Mouse (Mus musculus) midbrain, embryonic 14.5 days (tissue): ENCODE data around the gene Pgam2. TPM values are rescaled to one million over a fixed set of nuclear protein-coding genes. Genes with fewer than 3 reads are reported as not detected.

Experiments used
- ATAC-seq: fragments of 200-750 bp; cut with Nextera tagmentation; 2 replicates; pipeline ENCODE4 v1.8.0; 2017; ENCODE audit warnings: moderate number of reproducible peaks, moderate library complexity; ENCODE audit not compliant: low FRiP score, low TSS enrichment
- DNase-seq: peaks from one replicate; pipeline ENCODE4 v3.0.0-alpha.2; 2015
- H3K27ac ChIP-seq: fragments of 300-500 bp; sonication (generic); replicated peaks from 2 replicates; pipeline ENCODE4 v1.5.1; 2014; ENCODE audit warnings: mild to moderate bottlenecking, low read depth, low read length, moderate library complexity
- H3K27me3 ChIP-seq: fragments of 300-500 bp; sonication (generic); 2 replicates; pipeline ENCODE4 v1.6.1; 2014; ENCODE audit warnings: low read length, control low read depth, mixed read lengths; ENCODE audit not compliant: control insufficient read depth, insufficient read depth
- H3K36me3 ChIP-seq: fragments of 300-500 bp; sonication (generic); 2 replicates; pipeline ENCODE4 v1.6.1; 2014; ENCODE audit warnings: low read length, control low read depth; ENCODE audit not compliant: control insufficient read depth, insufficient read depth
- H3K4me1 ChIP-seq: fragments of 300-500 bp; sonication (generic); 2 replicates; pipeline ENCODE4 v1.6.1; 2014; ENCODE audit warnings: mild to moderate bottlenecking, antibody characterized with exemption, low read length, control low read depth; ENCODE audit not compliant: control insufficient read depth, insufficient read depth
- H3K4me2 ChIP-seq: fragments of 300-500 bp; sonication (generic); 2 replicates; pipeline ENCODE4 v1.6.1; 2014; ENCODE audit warnings: mild to moderate bottlenecking, low read length, moderate library complexity
- H3K4me3 ChIP-seq: fragments of 300-500 bp; sonication (generic); replicated peaks from 2 replicates; pipeline ENCODE4 v1.5.1; 2014; ENCODE audit warnings: low read depth, low read length
- H3K9ac ChIP-seq: fragments of 300-500 bp; sonication (generic); replicated peaks from 2 replicates; pipeline ENCODE4 v1.6.1; 2014; ENCODE audit warnings: mild to moderate bottlenecking, low read length, moderate library complexity
- H3K9me3 ChIP-seq: fragments of 300-500 bp; sonication (generic); 2 replicates; pipeline ENCODE4 v1.6.1; 2016; ENCODE audit warnings: low read length, control low read depth, mixed read lengths; ENCODE audit not compliant: control insufficient read depth
- WGBS: fragments of 180-500 bp; shearing (Covaris S2); extraction: QIAGEN DNeasy Blood & Tissue Kit; methylation state at CpG from one replicate; pipeline ENCODE4 v1.1.7; 2014; 5-methylcytosine and 5-hydroxymethylcytosine counted together
- polyA plus RNA-seq: library from polyadenylated mRNA; unstranded; fragments of >200 nt; fragmentation: Nextera tagmentation; extraction: Ambion mirVana; gene quantifications from 2 replicates; pipeline ENCODE4 v1.2.1, GENCODE M21; 2014

Pgam2 gene
- polyA plus RNA-seq, 1 experiment from 2014 or later, result 2.1 TPM

DNA sequence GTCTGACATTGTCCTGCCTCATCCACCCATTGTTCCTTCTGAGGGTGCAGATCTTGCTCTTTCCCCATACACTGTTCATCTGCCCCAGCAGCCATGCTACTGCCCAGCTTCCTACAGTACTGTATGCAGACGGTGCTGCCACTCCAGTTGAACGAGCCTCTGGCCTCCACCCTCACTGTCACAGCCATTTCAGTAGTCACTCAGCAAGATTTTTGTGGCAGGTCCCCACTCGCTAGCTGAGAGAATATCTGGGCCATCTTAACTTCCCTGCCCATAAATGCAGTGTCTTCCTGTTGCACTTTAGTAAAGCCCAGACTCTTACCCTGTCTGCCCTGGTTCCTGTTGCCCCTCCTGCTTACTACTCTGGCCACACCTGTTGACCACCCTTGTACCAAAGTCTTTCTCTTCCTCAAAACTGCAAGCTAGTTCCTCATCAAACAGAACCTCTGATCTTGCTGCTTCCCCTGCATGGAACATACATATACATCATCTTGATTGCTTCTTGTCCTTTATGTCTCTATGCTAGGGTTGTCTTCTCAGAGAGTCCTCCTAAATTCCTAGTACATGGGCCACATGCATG is 13.7 kb downstream of the Pgam2 start:
- no peaks in the 10 kb centered on the region for H3K9me3 ChIP-seq
- H3K27ac ChIP-seq, result no peak overlapping the region
- H3K9ac ChIP-seq, result no peak overlapping the region
- WGBS, result 89% methylated on average over 3 of the region's 3 CpGs
- peak overlapping the region; percentile 87 for H3K4me3 ChIP-seq
- peak overlapping the region; percentile 69 for H3K4me2 ChIP-seq
- H3K27me3 ChIP-seq, result no peaks in the 10 kb centered on the region
- H3K4me1 ChIP-seq, result peaks cover 19% of the 10 kb centered on the region
- no peak for ATAC-seq
- no peak for DNase-seq
- peaks cover 35% of the 10 kb centered on the region for H3K36me3 ChIP-seq

- peaks cover 19% of the 10 kb centered on the region for H3K4me1 ChIP-seq
- peak overlapping the region; percentile 87 for H3K4me3 ChIP-seq
- DNase-seq (no peak), ATAC-seq (no peak; the same call in 1 of the 2 replicates)
- peak overlapping the region; percentile 90 for H3K9ac ChIP-seq
- no peaks in the 10 kb centered on the region for H3K27me3 ChIP-seq
- no peaks in the 10 kb centered on the region for H3K9me3 ChIP-seq
- WGBS, result 77% methylated on average over 6 of the region's 6 CpGs
- peaks cover 29% of the 10 kb centered on the region for H3K36me3 ChIP-seq
- peak overlapping the region; percentile 93 for H3K27ac ChIP-seq
- peak overlapping the region; percentile 69 for H3K4me2 ChIP-seq
These were observed 14.3 kb downstream of the Pgam2 start for GRCm38 (mm10) chr11:5789071-5789753.

- Histone ChIP-seq H3K4me3 (peak within 1 kb of the TSS; percentile 87), H3K36me3 (peaks cover 20% of the 10 kb centered on the region), H3K27ac (peak within 1 kb of the TSS; percentile 93), H3K9me3 (no peaks in the 10 kb centered on the region), H3K9ac (peak within 1 kb of the TSS; percentile 90), H3K27me3 (no peaks in the 10 kb centered on the region), H3K4me2 (peak within 1 kb of the TSS; percentile 69), H3K4me1 (peaks cover 19% of the 10 kb centered on the region)
- WGBS, result under 1% methylated on average over 68 of the region's 74 CpGs
- peak; percentile 98 for DNase-seq
- peak; percentile 96 for ATAC-seq
These were observed 15.2 kb downstream of the Pgam2 start, which contains the start of gene Dbnl for GRCm38 (mm10) chr11:5788056-5789014. TSS of gene Dbnl (plus strand) at chr11:5788488.

- 40% methylated on average over 8 of the region's 8 CpGs for WGBS
- no peak for DNase-seq
- H3K4me2 ChIP-seq, result peak overlapping the region; percentile 69
- no peaks in the 10 kb centered on the region for H3K9me3 ChIP-seq
- H3K27ac ChIP-seq, result peak overlapping the region; percentile 93
- H3K4me3 ChIP-seq, result peak overlapping the region; percentile 87
- H3K36me3 ChIP-seq, result peaks cover 18% of the 10 kb centered on the region
- no peak for ATAC-seq
- H3K4me1 ChIP-seq, result peaks cover 19% of the 10 kb centered on the region
- H3K9ac ChIP-seq, result peak overlapping the region; percentile 90
- H3K27me3 ChIP-seq, result no peaks in the 10 kb centered on the region
These were observed 15.9 kb downstream of the Pgam2 start for GRCm38 (mm10) chr11:5787671-5788055.

- Histone ChIP-seq H3K4me2 (no peak overlapping the region), H3K4me1 (peaks cover 19% of the 10 kb centered on the region), H3K36me3 (peaks cover 3% of the 10 kb centered on the region; the same call in 1 of the 2 replicates), H3K27ac (no peak overlapping the region), H3K4me3 (no peak overlapping the region), H3K9me3 (no peaks in the 10 kb centered on the region), H3K9ac (no peak overlapping the region), H3K27me3 (no peaks in the 10 kb centered on the region)
- DNase-seq (no peak), ATAC-seq (no peak)
These were observed 17.8 kb downstream of the Pgam2 start for GRCm38 (mm10) chr11:5785732-5786131.

- no peak overlapping the region for H3K27ac ChIP-seq
- H3K36me3 ChIP-seq, result no peaks in the 10 kb centered on the region; the same call in 1 of the 2 replicates
- H3K9me3 ChIP-seq, result no peaks in the 10 kb centered on the region
- no peak overlapping the region for H3K9ac ChIP-seq
- H3K4me2 ChIP-seq, result no peak overlapping the region
- peaks cover 4% of the 10 kb centered on the region for H3K4me1 ChIP-seq
- no peak overlapping the region for H3K4me3 ChIP-seq
- H3K27me3 ChIP-seq, result no peaks in the 10 kb centered on the region
- DNase-seq (no peak), ATAC-seq (no peak)
- 72% methylated on average over 8 of the region's 8 CpGs for WGBS
These were observed 21.2 kb downstream of the Pgam2 start for GRCm38 (mm10) chr11:5782199-5782944.

- Histone ChIP-seq H3K27ac (no peak overlapping the region), H3K9me3 (no peaks in the 10 kb centered on the region), H3K4me2 (no peak overlapping the region), H3K4me3 (no peak overlapping the region), H3K27me3 (no peaks in the 10 kb centered on the region), H3K36me3 (no peaks in the 10 kb centered on the region; the same call in 1 of the 2 replicates), H3K9ac (no peak overlapping the region), H3K4me1 (no peaks in the 10 kb centered on the region)
- ATAC-seq, result no peak
- WGBS, result 95% methylated on average over 6 of the region's 6 CpGs
- no peak for DNase-seq
These were observed 23.5 kb downstream of the Pgam2 start for GRCm38 (mm10) chr11:5780035-5780499.

- whole genome bisulfite sequencing, result 75% methylated on average over 2 of the region's 2 CpGs
- H3K9me3 ChIP-seq, result no peaks in the 10 kb centered on the region
- no peaks in the 10 kb centered on the region for H3K27me3 ChIP-seq
- ATAC-seq (no peak), DNase-seq (no peak)
- H3K9ac ChIP-seq, result no peak overlapping the region
- H3K27ac ChIP-seq, result no peak overlapping the region
- H3K36me3 ChIP-seq, result no peaks in the 10 kb centered on the region; the same call in 1 of the 2 replicates
- no peak overlapping the region for H3K4me2 ChIP-seq
- no peaks in the 10 kb centered on the region for H3K4me1 ChIP-seq
- H3K4me3 ChIP-seq, result no peak overlapping the region
These were observed 25.1 kb downstream of the Pgam2 start for GRCm38 (mm10) chr11:5778481-5778880.
